Mouse (Mus musculus) ES-E14 (cell line): ENCODE measurements around the gene Mypop. TPM values are rescaled to one million over a fixed set of nuclear protein-coding genes. Genes with fewer than 3 reads are reported as not detected.
A peak's percentile ranks its signal among the peaks of the same experiment; 100 is the strongest.

Source experiments
- DNase-seq: peaks from one replicate; pipeline ENCODE4 v3.0.0-alpha.2; 2013; ENCODE audit warnings: low read depth, low spot score
- H3K27ac ChIP-seq: 2 replicates; pipeline ENCODE4 v1.5.1; 2012; ENCODE audit warnings: low read depth, mild to moderate bottlenecking, low read length, moderate library complexity, mixed read lengths; ENCODE audit not compliant: poor library complexity, insufficient read depth, severe bottlenecking
- H3K36me3 ChIP-seq: 2 replicates; pipeline ENCODE4 v1.6.1; 2012; ENCODE audit warnings: mild to moderate bottlenecking, low read length, moderate library complexity, mixed read lengths; ENCODE audit not compliant: control insufficient read depth, poor library complexity, insufficient read depth, severe bottlenecking
- H3K4me1 ChIP-seq, 2 experiments: fragments of 150-350 bp in 1 of 2; sonication (generic) in 1 of 2; 2 replicates each; pipeline ENCODE4 v1.6.1; 2012; ENCODE audit warnings: low read length in 2 of 2, mild to moderate bottlenecking in 1 of 2, mixed read lengths in 1 of 2; ENCODE audit not compliant: control insufficient read depth in 2 of 2, insufficient read depth in 2 of 2, poor library complexity in 1 of 2
- H3K4me3 ChIP-seq, 2 experiments: fragments of 150-350 bp in 1 of 2; sonication (generic) in 1 of 2; 2 replicates each; pipeline ENCODE4 v1.5.1; 2012; ENCODE audit warnings: low read length in 2 of 2, low read depth in 1 of 2, mild to moderate bottlenecking in 1 of 2, mixed read lengths in 1 of 2; ENCODE audit not compliant: insufficient read depth in 1 of 2, poor library complexity in 1 of 2, severe bottlenecking in 1 of 2
- H3K9ac ChIP-seq: 2 replicates; pipeline ENCODE4 v1.6.1; 2012; ENCODE audit warnings: low read depth, mild to moderate bottlenecking, low read length, mixed read lengths; ENCODE audit not compliant: poor library complexity, insufficient read depth, severe bottlenecking
- H3K9me3 ChIP-seq: fragments of 150-350 bp; sonication (generic); 2 replicates; pipeline ENCODE4 v1.6.1; 2012; ENCODE audit warnings: low read depth, mild to moderate bottlenecking, low read length; ENCODE audit not compliant: control insufficient read depth, insufficient read depth
- CHD2 ChIP-seq: IDR thresholded peaks from 2 replicates; pipeline ENCODE4 v1.6.1; 2014; ENCODE audit warnings: mild to moderate bottlenecking, low read depth, low read length, inconsistent platforms
- HCFC1 ChIP-seq: IDR thresholded peaks from 2 replicates; pipeline ENCODE4 v1.6.1; 2012; ENCODE audit warnings: low read length, inconsistent platforms, borderline replicate concordance; ENCODE audit not compliant: insufficient read depth
- MAFK ChIP-seq: IDR thresholded peaks from 2 replicates; pipeline ENCODE4 v1.6.1; 2014; ENCODE audit warnings: mild to moderate bottlenecking, low read depth, low read length, inconsistent platforms; ENCODE audit not compliant: insufficient read depth
- ZC3H11A ChIP-seq: IDR thresholded peaks from 2 replicates; pipeline ENCODE4 v1.6.1; 2012; ENCODE audit warnings: low read depth, mild to moderate bottlenecking, inconsistent platforms, low read length, borderline replicate concordance
- ZNF384 ChIP-seq: IDR thresholded peaks from 2 replicates; pipeline ENCODE4 v1.6.1; 2012; ENCODE audit warnings: low read depth, low read length, inconsistent platforms
- in situ Hi-C, 2 experiments: fragments of 600-800 bp; cut with MboI; formaldehyde crosslinking; loops; one replicate each; pipeline ENCODE4 v1.15.1; 2025; ENCODE audit warnings: low sequenced_read_pairs in 2 of 2, inconsistent platforms in 1 of 2; ENCODE audit not compliant: unreplicated experiment in 2 of 2
- total RNA-seq: library from RNA; depleted of rRNA; stranded (reverse); fragments of 300-350 nt; gene quantifications from 2 replicates; pipeline ENCODE4 v1.2.3, GENCODE M21; 2012

Gene Mypop
- total RNA-seq, 1 experiment, result 3.1 TPM

DNA sequence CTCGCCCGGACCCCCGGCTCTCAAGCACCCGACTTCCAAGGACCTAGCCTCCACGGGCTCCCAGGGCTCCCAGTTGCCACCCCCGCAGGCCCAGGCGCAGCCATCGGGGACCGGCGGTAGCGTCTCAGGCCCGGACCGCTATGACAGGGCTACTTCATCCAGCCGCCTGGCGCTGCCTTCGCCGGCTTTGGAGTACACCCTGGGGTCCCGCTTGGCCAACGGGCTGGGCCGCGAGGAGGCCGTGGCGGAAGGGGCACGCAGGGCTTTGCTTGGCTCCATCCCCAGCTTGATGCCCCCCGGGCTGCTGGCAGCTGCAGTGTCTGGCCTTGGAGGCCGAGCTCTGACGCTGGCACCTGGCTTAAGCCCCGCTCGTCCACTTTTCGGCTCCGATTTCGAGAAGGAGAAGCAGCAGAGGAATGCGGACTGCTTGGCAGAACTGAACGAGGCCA lies 13.6 kb downstream of the Mypop start:
- Histone ChIP-seq H3K4me1 (peaks cover 3 to 16% of the 10 kb centered on the region in 2 experiments; a peak in 2 of 4 replicates), H3K9ac (peak overlapping the region; percentile 90), H3K9me3 (no peaks in the 10 kb centered on the region), H3K27ac (no peak overlapping the region), H3K4me3 (peak overlapping the region; percentile 71 to 86), H3K36me3 (peaks cover 12% of the 10 kb centered on the region)
- in situ Hi-C loops, result no loop called here
- no peak for DNase-seq
- TF ChIP-seq ZNF384 (no peak), HCFC1 (no peak), CHD2 (no peak), ZC3H11A (no peak)

DNA sequence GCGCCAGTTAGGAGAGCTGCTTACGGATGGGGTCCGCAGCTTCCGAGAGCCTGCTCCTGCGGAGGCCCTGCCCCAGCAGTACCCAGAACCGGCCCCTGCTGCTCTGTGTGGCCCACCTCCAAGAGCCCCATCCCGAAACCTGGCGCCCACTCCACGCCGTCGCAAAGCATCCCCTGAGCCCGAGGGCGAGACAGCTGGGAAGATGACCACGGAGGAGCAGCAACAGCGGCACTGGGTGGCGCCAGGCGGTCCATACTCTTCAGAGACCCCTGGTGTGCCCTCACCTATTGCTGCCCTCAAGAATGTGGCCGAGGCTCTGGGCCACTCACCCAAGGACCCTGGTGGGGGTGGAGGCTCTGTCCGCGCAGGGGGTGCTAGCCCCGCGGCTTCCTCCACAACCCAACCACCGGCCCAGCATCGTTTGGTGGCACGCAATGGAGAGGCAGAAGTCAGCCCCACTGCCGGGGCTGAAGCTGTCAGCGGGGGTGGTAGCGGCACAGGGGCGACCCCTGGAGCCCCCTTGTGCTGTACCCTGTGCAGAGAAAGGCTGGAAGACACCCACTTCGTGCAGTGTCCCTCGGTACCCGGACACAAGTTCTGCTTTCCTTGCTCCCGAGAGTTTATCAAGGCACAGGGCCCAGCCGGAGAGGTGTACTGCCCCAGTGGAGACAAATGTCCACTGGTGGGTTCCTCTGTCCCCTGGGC lies 14.5 kb downstream of the Mypop start:
- peaks cover 12% of the 10 kb centered on the region for H3K36me3 ChIP-seq
- H3K27ac ChIP-seq, result no peak overlapping the region
- H3K4me3 ChIP-seq, result peak overlapping the region; percentile 71 to 86; a peak in 3 of 4 replicates
- DNase-seq, result no peak
- H3K9ac ChIP-seq, result peak overlapping the region; percentile 90; the same call in 1 of the 2 replicates
- in situ Hi-C loops, result no loop called here
- TF ChIP-seq MAFK (no peak), ZNF384 (no peak), CHD2 (no peak), HCFC1 (no peak), ZC3H11A (no peak)
- H3K4me1 ChIP-seq, result peaks cover 3 to 13% of the 10 kb centered on the region in 2 experiments; a peak in 2 of 4 replicates
- no peaks in the 10 kb centered on the region for H3K9me3 ChIP-seq

DNA sequence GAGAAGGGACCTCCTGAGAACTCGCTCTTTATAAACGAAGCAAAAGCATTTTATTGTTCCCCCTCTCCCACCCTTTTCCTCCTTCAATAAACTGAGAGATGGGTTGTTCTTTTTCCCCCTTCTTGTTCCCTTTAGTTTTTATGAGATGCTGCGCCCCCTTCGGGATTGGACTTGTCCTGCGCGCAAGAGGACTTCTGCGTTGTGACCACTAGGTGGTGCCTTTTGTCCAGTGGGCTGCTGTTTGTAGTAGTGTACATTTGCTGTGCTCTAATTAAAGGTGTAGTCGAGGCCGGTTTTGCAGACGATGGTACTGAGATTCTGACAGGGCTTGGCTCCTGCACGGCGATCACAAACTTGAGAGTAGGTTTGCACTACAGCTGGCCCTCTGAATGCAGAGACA lies 15.4 kb downstream of the Mypop start:
- H3K4me3 ChIP-seq, result no peak overlapping the region
- H3K9ac ChIP-seq, result no peak overlapping the region
- no peaks in the 10 kb centered on the region for H3K9me3 ChIP-seq
- H3K27ac ChIP-seq, result no peak overlapping the region
- DNase-seq, result peak; percentile 79
- peaks cover 3 to 11% of the 10 kb centered on the region in 2 experiments; a peak in 2 of 4 replicates for H3K4me1 ChIP-seq
- in situ Hi-C loops, result no loop called here
- TF ChIP-seq ZNF384 (no peak), MAFK (no peak), HCFC1 (0 out of 2 replicates have a peak, but pooled peaks have one; percentile 19), ZC3H11A (peak; percentile 9; the same call in 1 of the 2 replicates), CHD2 (no peak)
- H3K36me3 ChIP-seq, result peaks cover 12% of the 10 kb centered on the region

DNA sequence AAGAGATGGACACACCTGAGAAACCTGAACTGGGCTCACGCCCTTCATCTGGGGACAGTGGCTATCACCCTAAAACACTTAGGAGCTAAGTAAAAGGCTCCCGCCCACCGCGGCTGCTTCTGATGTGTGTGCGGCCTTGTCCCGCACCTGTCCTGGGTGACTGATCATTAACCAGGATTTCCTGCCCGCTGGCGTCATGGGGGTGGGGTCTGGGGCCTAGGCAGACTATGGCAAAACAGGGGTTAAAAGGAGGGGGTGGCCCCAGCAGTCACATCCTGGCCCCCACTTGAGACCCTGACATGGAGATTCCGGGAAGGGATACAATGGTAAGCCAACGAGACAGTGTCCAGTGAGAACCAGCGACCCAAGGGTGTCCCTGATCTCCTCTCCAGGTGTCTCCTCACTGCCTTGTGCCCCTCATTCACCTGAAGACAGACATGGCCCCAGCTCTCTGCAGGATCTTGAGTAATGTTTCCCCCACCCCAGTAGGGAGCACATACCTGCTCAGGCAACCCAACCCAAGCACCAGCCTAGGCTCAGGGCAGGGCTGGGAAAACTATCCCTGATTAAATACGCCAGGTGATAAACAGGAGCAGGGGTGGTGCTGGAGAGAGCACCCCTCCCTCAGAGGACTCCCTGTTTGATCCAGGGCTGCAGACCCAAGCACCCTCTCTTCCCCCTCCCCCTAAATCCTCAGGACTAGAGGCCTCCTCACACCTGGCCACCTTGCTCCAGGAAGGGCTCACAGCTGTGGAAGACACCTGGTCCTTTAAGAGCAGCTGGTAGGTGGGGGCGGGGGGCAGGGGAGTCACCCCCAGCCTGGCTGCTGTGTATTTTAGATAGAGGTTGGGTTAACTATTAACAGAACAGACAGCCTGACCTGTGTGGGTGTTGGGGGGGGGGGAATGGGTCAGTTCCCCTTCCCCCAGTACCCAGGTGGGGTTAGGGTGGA lies 16.3 kb downstream of the Mypop start:
- Histone ChIP-seq H3K9me3 (no peaks in the 10 kb centered on the region), H3K4me1 (peaks cover 3 to 11% of the 10 kb centered on the region in 2 experiments; a peak in 3 of 4 replicates), H3K27ac (no peak overlapping the region), H3K9ac (no peak overlapping the region), H3K4me3 (no peak overlapping the region), H3K36me3 (peaks cover 12% of the 10 kb centered on the region)
- in situ Hi-C loops, result no loop called here
- no peak for DNase-seq
- TF ChIP-seq ZC3H11A, result no peak
- TF ChIP-seq HCFC1, result no peak
- no peak for TF ChIP-seq ZNF384
- no peak for TF ChIP-seq CHD2
- TF ChIP-seq MAFK, result no peak
